Mouse (Mus musculus) small intestine, adult 2 months (tissue): Measurements from ENCODE around the gene Eva1b.

Source experiments
- CTCF ChIP-seq: fragments of 200-500 bp; IDR thresholded peaks from 2 replicates; pipeline ENCODE4 v1.5.1; 2012; ENCODE audit warnings: low read depth, mild to moderate bottlenecking, control low read depth, inconsistent platforms, low read length, moderate library complexity, mixed read lengths; ENCODE audit not compliant: insufficient replicate concordance, insufficient read length; ENCODE audit errors: extremely low read depth
- POLR2A ChIP-seq: fragments of 200-500 bp; IDR thresholded peaks from 2 replicates; pipeline ENCODE4 v1.6.1; 2012; ENCODE audit warnings: low read depth, mild to moderate bottlenecking, control low read depth, inconsistent platforms, low read length, moderate library complexity

DNA sequence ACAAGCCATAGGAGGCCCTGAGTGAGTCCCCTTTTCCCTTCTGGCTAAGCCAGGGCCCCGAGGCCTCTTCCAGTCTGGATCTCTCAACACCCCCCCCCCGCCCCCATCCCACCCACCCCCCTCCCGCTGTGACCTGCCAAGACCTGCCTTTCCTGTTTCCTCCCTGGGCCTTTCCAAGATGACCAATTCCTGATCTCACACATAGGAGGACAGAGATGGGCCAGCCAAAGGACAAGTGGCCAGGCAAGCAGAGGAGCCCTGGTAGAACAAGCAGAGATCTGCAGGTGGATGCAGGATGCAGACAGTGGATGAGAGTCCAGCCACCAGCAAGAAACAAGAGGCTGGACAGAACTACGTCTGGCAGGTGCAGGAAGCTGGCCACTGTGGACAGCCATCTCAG, 2.1 kb upstream of the Eva1b start:
- TF ChIP-seq POLR2A = no peak
- TF ChIP-seq CTCF = no peak
